Mouse (Mus musculus) macrophage (primary cell): ENCODE results near the gene Ugt2b5. TPM values are rescaled to one million over a fixed set of nuclear protein-coding genes. Genes with fewer than 3 reads are reported as not detected.
"Not testable (repeated sequence)": the region's sequence is repeated elsewhere in the genome, so short reads cannot be mapped to it uniquely, and the experiment has no call there.

ENCODE experiments used
- H3K27ac ChIP-seq: fragments of 350-480 bp; formaldehyde crosslinking; 2 replicates; pipeline ENCODE4 v1.9.0; 2021
- H3K36me3 ChIP-seq: fragments of 350-480 bp; formaldehyde crosslinking; 2 replicates; pipeline ENCODE4 v1.9.0; 2021; ENCODE audit errors: inconsistent target
- H3K4me3 ChIP-seq: fragments of 350-480 bp; formaldehyde crosslinking; 2 replicates; pipeline ENCODE4 v1.9.0; 2021; ENCODE audit errors: inconsistent target
- H3K79me2 ChIP-seq: fragments of 350-480 bp; formaldehyde crosslinking; 2 replicates; pipeline ENCODE4 v1.9.0; 2021; ENCODE audit errors: inconsistent target
- WGBS: methylation state at CpG from one replicate; pipeline ENCODE4 v1.1.7; 2026; ENCODE audit warnings: inconsistent platforms; ENCODE audit not compliant: missing documents; 5-methylcytosine and 5-hydroxymethylcytosine counted together
- polyA plus RNA-seq: library from polyadenylated mRNA; stranded (reverse); fragments of 250-400 nt; gene quantifications from 3 replicates; pipeline ENCODE4 v1.2.4, GENCODE M21; 2018; ENCODE audit warnings: inconsistent platforms
- total RNA-seq, 78 experiments: library from RNA; depleted of rRNA; stranded (reverse); fragments of 250-400 nt; gene quantifications; 1 replicate in 9 of 78; 2 replicates in 24 of 78; 3 replicates in 43 of 78; 4 replicates in 2 of 78; pipeline ENCODE4 v1.2.4; 2018; ENCODE audit warnings: inconsistent platforms in 56 of 78

Ugt2b5 gene
- total RNA-seq (2018; cell fraction: chromatin; rRNA removed): not detected
- not detected for total RNA-seq (2018; cell fraction: cytosol; rRNA removed)
- not detected for total RNA-seq (2018; cell fraction: nucleus; rRNA removed)
- not detected in 3 replicates for polyA plus RNA-seq

DNA sequence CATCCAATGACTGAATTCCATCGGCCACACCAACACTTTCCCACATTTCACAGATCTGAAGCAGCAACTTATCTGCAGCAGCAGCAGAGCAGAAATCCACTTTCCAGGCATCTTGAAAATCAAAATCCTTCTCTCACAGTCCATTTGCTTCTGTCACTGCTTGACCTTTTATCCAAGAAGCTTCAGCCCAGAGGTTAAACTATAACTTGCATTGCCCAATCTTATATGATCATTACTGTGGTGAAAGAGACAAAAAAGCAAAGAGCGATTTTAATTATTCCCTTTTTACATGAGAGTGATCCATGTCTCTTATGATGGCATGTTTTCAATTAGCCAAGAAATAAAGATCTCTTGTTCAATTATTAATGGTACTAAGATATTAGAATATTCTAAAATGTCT, at the start of gene Ugt2b5:
Gene Ugt2b5 (minus strand): TSS at position 123 of the 400 bp plus-strand sequence.
- H3K36me3 ChIP-seq, H3K79me2 ChIP-seq, H3K4me3 ChIP-seq, H3K27ac ChIP-seq: not testable (repeated sequence)
- 100% methylated on average over 1 of the region's 2 CpGs for WGBS

DNA sequence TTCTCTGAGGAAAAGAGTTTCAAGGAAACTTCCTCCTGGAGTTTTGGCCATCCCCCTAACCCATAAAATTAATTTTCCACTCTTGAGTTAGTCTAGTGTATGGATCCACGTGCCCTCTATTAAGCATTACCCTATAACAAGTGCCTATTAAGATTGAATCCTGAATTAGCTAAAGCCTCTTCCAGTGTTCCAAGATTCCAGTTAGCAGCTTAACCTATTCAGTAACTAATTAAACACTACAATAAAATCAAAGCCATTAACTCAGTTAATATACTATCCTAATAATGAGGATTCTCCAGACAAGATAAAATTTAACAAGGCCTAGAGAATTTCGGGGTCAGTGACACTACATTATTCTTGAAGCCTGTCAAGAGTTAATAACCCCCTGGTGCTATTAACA, 35.7 kb upstream of the Ugt2b5 start:
- not testable (repeated sequence) for H3K4me3 ChIP-seq, H3K27ac ChIP-seq, H3K36me3 ChIP-seq, H3K79me2 ChIP-seq
- WGBS: 71% methylated on average over 1 of the region's 2 CpGs

- Histone ChIP-seq H3K27ac (no peak overlapping the region), H3K79me2 (no peaks in the 10 kb centered on the region), H3K36me3 (no peaks in the 10 kb centered on the region), H3K4me3 (no peak overlapping the region)
- 87% methylated on average over 2 of the region's 2 CpGs for WGBS
These were observed 34.6 kb upstream of the Ugt2b5 start for GRCm38 (mm10) chr5:87174671-87175070.

DNA sequence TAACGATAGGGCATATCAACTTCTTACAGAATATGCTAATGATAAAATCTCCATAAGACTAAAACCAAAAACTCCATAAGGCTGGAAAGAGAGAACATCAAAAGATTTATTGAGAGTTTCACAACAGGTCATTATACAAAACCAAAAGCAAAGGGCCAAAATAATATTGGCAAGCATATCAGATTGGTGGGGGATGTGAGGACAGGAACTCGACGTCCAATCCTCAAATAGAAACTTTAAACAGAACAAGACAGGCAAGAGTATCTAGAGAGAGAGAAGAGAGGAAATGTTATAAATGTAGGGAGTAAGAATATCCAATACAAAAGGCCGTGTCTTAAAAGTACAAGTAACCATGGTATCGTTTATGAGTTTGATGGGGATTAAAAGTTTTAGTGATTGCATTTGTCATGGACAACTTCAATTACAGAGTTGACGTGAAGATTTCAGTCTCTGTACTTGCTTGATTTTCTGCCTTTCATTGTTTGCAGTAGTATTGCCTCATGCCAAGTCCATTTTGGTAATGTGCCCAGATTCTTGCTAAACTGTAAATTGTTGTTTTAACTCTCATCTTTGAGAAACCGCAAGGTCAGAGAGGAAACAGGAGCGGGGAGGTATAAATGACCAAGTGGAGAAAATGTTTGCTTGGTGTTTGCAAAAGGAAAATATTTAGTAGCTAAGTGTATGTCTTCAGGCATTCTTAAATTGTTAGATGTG, 7.8 kb upstream of the Ugt2b5 start:
- H3K4me3 ChIP-seq: no peak overlapping the region
- 96% methylated on average over 8 of the region's 8 CpGs for WGBS
- no peak overlapping the region for H3K27ac ChIP-seq
- no peaks in the 10 kb centered on the region for H3K79me2 ChIP-seq
- no peaks in the 10 kb centered on the region for H3K36me3 ChIP-seq

DNA sequence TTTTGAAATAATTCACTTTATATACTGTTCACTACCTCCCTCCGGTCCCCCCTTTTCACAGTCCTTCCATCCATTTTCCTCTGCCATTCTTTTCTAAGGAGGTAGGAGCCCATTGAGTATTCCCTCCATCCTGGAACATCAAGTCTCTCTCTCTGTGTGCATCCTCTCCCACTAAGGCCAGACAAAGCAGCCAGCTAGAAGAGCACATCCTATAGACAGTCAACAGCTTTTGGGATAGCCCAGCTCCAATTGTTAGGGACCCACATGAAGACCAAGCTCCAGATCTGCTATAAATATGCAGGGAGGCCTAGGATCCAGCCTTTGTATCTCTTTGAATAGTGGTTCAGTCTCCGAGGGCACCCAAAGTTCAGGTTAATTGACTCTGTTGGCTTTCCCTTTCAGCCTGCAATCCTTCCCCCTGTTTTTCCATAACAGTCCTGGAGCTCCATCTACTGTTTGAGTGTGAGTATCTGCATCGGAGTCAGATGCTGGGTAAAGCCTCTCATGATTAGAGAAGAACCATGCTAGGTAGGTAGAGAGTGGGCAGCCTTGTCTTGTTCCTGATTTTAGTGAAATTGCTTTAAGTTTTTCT, 2.8 kb upstream of the Ugt2b5 start:
- Histone ChIP-seq H3K36me3 (no peaks in the 10 kb centered on the region), H3K79me2 (no peaks in the 10 kb centered on the region), H3K4me3 (no peak overlapping the region), H3K27ac (no peak overlapping the region)
- WGBS: 55% methylated on average over 3 of the region's 3 CpGs

DNA sequence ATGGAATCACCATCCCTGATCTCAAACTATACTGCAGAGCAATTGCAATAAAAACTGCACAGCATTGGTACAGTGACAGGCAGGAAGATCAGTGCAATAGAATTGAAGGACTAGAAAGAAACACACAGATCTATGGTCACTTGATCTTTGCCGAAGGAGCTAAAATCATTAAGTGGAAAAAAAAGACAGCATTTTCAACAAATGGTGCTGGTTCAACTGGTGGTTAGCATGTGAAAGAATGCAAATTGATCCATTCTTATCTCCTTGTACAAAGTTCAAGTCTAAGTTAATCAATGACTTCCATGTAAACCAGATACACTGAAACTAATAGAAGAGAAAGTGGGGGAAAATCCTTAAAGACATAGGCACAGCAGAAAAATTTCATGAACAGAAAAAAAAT, 36.4 kb downstream of the Ugt2b5 start:
- not testable (repeated sequence) for H3K27ac ChIP-seq, H3K36me3 ChIP-seq, H3K4me3 ChIP-seq, H3K79me2 ChIP-seq
- 100% methylated on average over 1 of the region's 1 CpGs for WGBS

DNA sequence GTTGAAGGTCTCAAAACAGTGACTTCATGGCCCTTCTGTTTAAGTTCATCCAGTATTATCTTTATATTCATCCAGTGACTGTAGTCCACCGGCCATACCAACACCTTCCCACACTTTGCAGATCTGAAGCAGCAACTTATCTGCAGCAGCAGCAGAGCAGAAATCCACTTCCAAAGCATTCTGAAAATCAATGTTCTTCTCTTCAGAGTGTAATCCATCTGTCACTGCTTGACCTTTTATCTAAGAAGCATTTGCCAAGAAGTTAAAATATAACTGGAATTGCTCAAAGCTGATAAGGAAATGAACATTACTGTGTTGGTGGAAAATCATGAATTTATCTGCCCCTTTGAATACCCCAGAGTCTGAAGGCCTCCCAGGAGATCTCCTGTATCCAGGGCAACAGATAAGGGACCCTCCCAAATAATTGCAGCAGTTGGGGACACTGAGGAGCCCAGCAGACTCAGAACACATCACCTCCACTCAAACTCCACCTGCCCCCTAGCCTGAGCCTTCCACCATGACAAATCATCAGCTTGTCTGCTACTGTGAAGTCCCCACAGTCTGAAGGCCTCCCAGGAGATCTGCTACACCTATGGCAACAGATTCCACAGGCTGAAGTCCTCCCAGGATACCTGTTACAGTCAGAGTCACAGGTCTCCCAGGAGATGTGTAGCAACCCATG, 47.6 kb downstream of the Ugt2b5 start, which contains the start of gene Ugt2b36:
Gene Ugt2b36 (minus strand): TSS at position 210 of the 682 bp plus-strand sequence.
- 83% methylated on average over 1 of the region's 1 CpGs for WGBS
- no peak within 1 kb of the TSS for H3K27ac ChIP-seq
- H3K79me2 ChIP-seq: no peaks in the 10 kb centered on the region
- H3K36me3 ChIP-seq: no peaks in the 10 kb centered on the region
- H3K4me3 ChIP-seq: no peak within 1 kb of the TSS

GRCm38 (mm10) chr5:87091111-87091510, 49.0 kb downstream of the Ugt2b5 start:
- H3K27ac ChIP-seq: no peak overlapping the region
- H3K79me2 ChIP-seq: no peaks in the 10 kb centered on the region
- no peaks in the 10 kb centered on the region for H3K36me3 ChIP-seq
- no peak overlapping the region for H3K4me3 ChIP-seq

DNA sequence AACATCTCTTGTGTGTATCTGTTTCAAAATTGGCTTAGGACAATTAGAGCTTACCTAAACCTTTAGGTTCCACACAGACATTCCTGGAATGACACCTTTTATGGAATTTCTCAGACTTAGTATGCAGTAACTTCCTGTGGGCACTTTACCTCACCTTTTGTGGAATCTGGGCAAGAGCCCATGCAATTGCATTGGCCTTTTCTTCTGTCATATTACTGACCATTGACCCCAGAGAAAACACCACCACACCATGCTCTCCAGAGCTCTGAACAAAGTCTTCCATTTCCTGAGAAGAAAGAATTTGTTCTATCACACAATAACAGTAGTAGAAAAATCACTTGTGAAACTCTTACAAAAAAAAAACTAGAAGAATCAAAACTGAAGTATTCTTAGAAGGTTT, 50.9 kb downstream of the Ugt2b5 start:
- Histone ChIP-seq H3K36me3 (no peaks in the 10 kb centered on the region), H3K27ac (no peak overlapping the region), H3K79me2 (no peaks in the 10 kb centered on the region), H3K4me3 (no peak overlapping the region)

- Histone ChIP-seq H3K36me3 (no peaks in the 10 kb centered on the region), H3K79me2 (no peaks in the 10 kb centered on the region), H3K27ac (no peak overlapping the region), H3K4me3 (no peak overlapping the region)
- WGBS: 85% methylated on average over 3 of the region's 3 CpGs
These were observed 53.8 kb downstream of the Ugt2b5 start for GRCm38 (mm10) chr5:87086269-87086668.

Other genes with a start within 250 kb of the Ugt2b5 start
- not detected in 3 replicates for gene Ugt2b34, start 233.4 kb downstream of the Ugt2b5 start, polyA plus RNA-seq
- gene Ugt2b1, start 213.8 kb downstream of the Ugt2b5 start, polyA plus RNA-seq: not detected in 3 replicates
- not detected in 3 replicates for gene Ugt2b35, start 139.5 kb downstream of the Ugt2b5 start, polyA plus RNA-seq
- not detected in 3 replicates for gene Ugt2b36, start 47.8 kb downstream of the Ugt2b5 start, polyA plus RNA-seq
- gene Ugt2b37, start 114.5 kb upstream of the Ugt2b5 start, polyA plus RNA-seq: not detected in 3 replicates
- gene Ugt2a3, start 196.9 kb upstream of the Ugt2b5 start, polyA plus RNA-seq: not detected in 3 replicates